ENCODE assay signal across 10 mouse cellular contexts in the genomic region with DNA sequence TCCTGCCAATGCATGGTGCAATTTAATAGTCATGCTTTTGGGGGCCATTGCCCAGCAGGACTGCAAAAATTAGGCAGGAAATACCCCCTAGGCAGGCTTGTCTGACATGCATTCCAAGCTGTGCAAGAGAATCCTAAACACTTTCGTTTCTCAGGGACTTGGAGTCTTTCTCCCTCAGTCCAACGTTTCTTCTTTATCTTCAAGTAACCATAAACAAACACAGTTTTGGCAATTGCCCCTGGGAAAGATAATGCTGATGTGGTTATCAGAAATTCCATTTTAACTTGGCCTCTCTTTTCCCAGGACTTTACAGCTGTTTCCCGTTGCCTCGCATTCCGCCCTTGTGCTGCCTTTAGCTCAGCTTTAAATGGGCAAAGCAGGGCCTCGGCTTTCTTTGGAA.
DNase-seq lines count a peak whose midpoint lies in the region; ATAC-seq and TF ChIP-seq lines count a peak whose summit lies in the region.
"Had no signal": no experiment of that assay in that cellular context is flagged by ENCODE, and none has a peak within 500 bp of the region (broad histone marks: within the 10 kb centered on the region; RNA-seq: fewer than 3 reads in every experiment).

No protein-coding gene starts in this region.

- peak; percentile 50; the same call in 1 of the 2 replicates for ATAC-seq in heart, embryonic 15.5 days (replicated peaks; ENCODE audit: insufficient number of reproducible peaks, insufficient read depth, low FRiP score, low read depth)
- no peak for ATAC-seq in limb, embryonic 11.5 days (ENCODE audit: insufficient number of reproducible peaks, low FRiP score, low TSS enrichment, low read depth)
- no peak for ATAC-seq in monocyte, adult 5-6 weeks (replicated peaks; ENCODE audit: insufficient number of reproducible peaks, low FRiP score, low TSS enrichment, poor library complexity, severe bottlenecking)

- H3K27me3 ChIP-seq in heart, embryonic 15.5 days, result no peaks in the 10 kb centered on the region
- no peaks in the 10 kb centered on the region for H3K27me3 ChIP-seq in limb, embryonic 11.5 days (ENCODE audit: control insufficient read depth, insufficient read depth, low read length)
- no peaks in the 10 kb centered on the region for H3K27me3 ChIP-seq in cerebellum, adult 2 months (ENCODE audit: control insufficient read depth, insufficient read depth, low read length)

- H3K4me2 ChIP-seq in heart, embryonic 15.5 days, result peak overlapping the region; percentile 43
- H3K4me2 ChIP-seq in limb, embryonic 11.5 days (ENCODE audit: low read depth, severe bottlenecking), result no peak overlapping the region; the same call in 1 of the 2 replicates

- TF ChIP-seq CTCF in cerebellum, adult 2 months (IDR thresholded peaks at IDR 0.05; ENCODE audit: borderline replicate concordance, insufficient read depth, low read depth, low read length), result no peak

- H3K4me3 ChIP-seq in heart, embryonic 15.5 days, result 0 out of 2 replicates have a peak overlapping the region, but pooled peaks have one; percentile 12
- H3K4me3 ChIP-seq in limb, embryonic 11.5 days (ENCODE audit: low read depth, low read length), result no peak overlapping the region
- H3K4me3 ChIP-seq in cerebellum, adult 2 months (replicated peaks; ENCODE audit: insufficient read depth, low read depth, low read length), result no peak overlapping the region

- H3K4me1 ChIP-seq in heart, embryonic 15.5 days (replicated peaks), result peaks cover 9% of the 10 kb centered on the region
- peaks cover 15% of the 10 kb centered on the region; the same call in 1 of the 2 replicates for H3K4me1 ChIP-seq in limb, embryonic 11.5 days (ENCODE audit: control insufficient read depth, insufficient read depth, low read length)
- no peaks in the 10 kb centered on the region for H3K4me1 ChIP-seq in cerebellum, adult 2 months (ENCODE audit: control insufficient read depth, insufficient read depth, low read length)

- no peaks in the 10 kb centered on the region for H3K36me3 ChIP-seq in heart, embryonic 15.5 days
- no peaks in the 10 kb centered on the region for H3K36me3 ChIP-seq in limb, embryonic 11.5 days (ENCODE audit: control insufficient read depth, insufficient read depth, low read length)

- whole genome bisulfite sequencing in heart, embryonic 15.5 days, result 14% methylated on average over 6 of the region's 6 CpGs
- WGBS in limb, embryonic 11.5 days, result 12% methylated on average over 6 of the region's 6 CpGs
- WGBS in cerebellum, adult 2 months, result 78% methylated on average over 6 of the region's 6 CpGs

- no peaks in the 10 kb centered on the region for H3K9me3 ChIP-seq in heart, embryonic 15.5 days (replicated peaks)
- no peaks in the 10 kb centered on the region for H3K9me3 ChIP-seq in limb, embryonic 11.5 days (ENCODE audit: control insufficient read depth, low read length)

- peak; percentile 27 for DNase-seq in testis, postnatal 14 days (ENCODE audit: low spot score)
- DNase-seq in testis, postnatal 10 days (ENCODE audit: low spot score), result no peak
- DNase-seq in limb, embryonic 11.5 days (ENCODE audit: low spot score), result peak; percentile 34
- DNase-seq in cerebellum, adult 2 months, result no peak
- no peak for DNase-seq in layer of hippocampus, adult 9-10 months (ENCODE audit: low spot score)
- DNase-seq in retina, embryonic 14.5 days (ENCODE audit: low spot score), result no peak
- DNase-seq: adrenal gland, postnatal 36 days; midbrain, embryonic 14.5 days had no signal

- TF ChIP-seq POLR2A in cerebellum, adult 2 months (IDR thresholded peaks at IDR 0.05; ENCODE audit: borderline replicate concordance, insufficient read depth, low read length), result no peak

- H3K9ac ChIP-seq in heart, embryonic 15.5 days, result no peak overlapping the region
- H3K9ac ChIP-seq in limb, embryonic 11.5 days (ENCODE audit: low read length), result no peak overlapping the region

- peak overlapping the region; percentile 49 for H3K27ac ChIP-seq in heart, embryonic 15.5 days
- H3K27ac ChIP-seq in limb, embryonic 11.5 days (replicated peaks; ENCODE audit: low read depth, low read length), result peak overlapping the region; percentile 32; the same call in 1 of the 2 replicates
- no peak overlapping the region for H3K27ac ChIP-seq in cerebellum, adult 2 months (ENCODE audit: insufficient read depth, low read length)

Comparison
In these comparisons a context has a peak if more than half of its experiments do, and no peak if none do; other contexts are left out.
1. DNase-seq: peak in testis, postnatal 14 days (single experiment) and limb, embryonic 11.5 days (single experiment); none in testis, postnatal 10 days (single experiment), cerebellum, adult 2 months (0 of 2), layer of hippocampus, adult 9-10 months (single experiment) and retina, embryonic 14.5 days (single experiment).